Mouse (Mus musculus) CH12.LX (cell line): ENCODE measurements at regions not wholly inside any gene's neighbourhood (a gene's known extent, or its start where the extent isn't known, plus 50 kb on each side); places are given as distances from the start of the nearest gene placed in this dataset.

Source experiments
- DNase-seq: peaks from one replicate; pipeline ENCODE4 v3.0.0-alpha.2; 2013; ENCODE audit errors: extremely low read depth
- H3K27ac ChIP-seq: 2 replicates; pipeline ENCODE4 v1.5.1; 2012; ENCODE audit warnings: low read depth, mild to moderate bottlenecking, control low read depth, moderate library complexity; ENCODE audit not compliant: insufficient read depth
- H3K27me3 ChIP-seq: replicated peaks from 2 replicates; pipeline ENCODE3; 2012; ENCODE audit warnings: inconsistent platforms
- H3K36me3 ChIP-seq, 2 experiments: replicated peaks in 1 of 2; 2 replicates each; pipeline versions ENCODE3 to v1.6.1; 2012; ENCODE audit warnings: inconsistent platforms in 1 of 2, low read length in 1 of 2, mild to moderate bottlenecking in 1 of 2, mixed read lengths in 1 of 2, moderate library complexity in 1 of 2; ENCODE audit not compliant: control insufficient read depth in 1 of 2, insufficient read depth in 1 of 2
- H3K4me1 ChIP-seq, 2 experiments: 2 replicates each; pipeline ENCODE4 v1.6.1; 2012; ENCODE audit warnings: inconsistent platforms in 1 of 2, moderate library complexity in 1 of 2; ENCODE audit not compliant: insufficient read depth in 2 of 2, control insufficient read depth in 1 of 2
- H3K4me2 ChIP-seq: 2 replicates; pipeline ENCODE4 v1.6.1; 2012; ENCODE audit warnings: low read depth, mild to moderate bottlenecking, control low read depth; ENCODE audit not compliant: poor library complexity, insufficient read depth, severe bottlenecking
- H3K4me3 ChIP-seq, 3 experiments: fragments of 150-350 bp in 1 of 3; sonication (generic) in 1 of 3; replicated peaks in 1 of 3; 2 replicates each; pipeline versions ENCODE3 to v1.5.1; 2011 to 2012; ENCODE audit warnings: low read depth in 2 of 3, low read length in 2 of 3, mild to moderate bottlenecking in 2 of 3, moderate library complexity in 2 of 3, control low read depth in 1 of 3, improper control_type of control experiment in 1 of 3, inconsistent platforms in 1 of 3, mixed read lengths in 1 of 3; ENCODE audit not compliant: poor library complexity in 1 of 3
- H3K79me2 ChIP-seq: replicated peaks from 2 replicates; pipeline ENCODE4 v1.6.1; 2012; ENCODE audit warnings: mild to moderate bottlenecking, moderate library complexity; ENCODE audit not compliant: control insufficient read depth, poor library complexity, insufficient read depth, severe bottlenecking; ENCODE audit errors: extremely low read depth
- H3K9ac ChIP-seq: 2 replicates; pipeline ENCODE4 v1.6.1; 2012; ENCODE audit warnings: low read depth, mild to moderate bottlenecking, control low read depth, moderate library complexity; ENCODE audit not compliant: insufficient read depth
- H3K9me3 ChIP-seq: replicated peaks from 2 replicates; pipeline ENCODE3; 2012; ENCODE audit warnings: low read length, inconsistent platforms, mixed read lengths
- BHLHE40 ChIP-seq: IDR thresholded peaks from 2 replicates; pipeline ENCODE4 v1.6.1; 2011; ENCODE audit warnings: mild to moderate bottlenecking, low read depth, low read length, improper control_type of control experiment
- CHD1 ChIP-seq: IDR thresholded peaks from 2 replicates; pipeline ENCODE4 v1.6.1; 2012; ENCODE audit warnings: low read depth, low read length, improper control_type of control experiment, inconsistent platforms
- CHD2 ChIP-seq: IDR thresholded peaks from 2 replicates; pipeline ENCODE4 v1.6.1; 2011; ENCODE audit warnings: low read length, improper control_type of control experiment
- CTCF ChIP-seq, 2 experiments: IDR thresholded peaks in 1 of 2; conservative IDR thresholded peaks in 1 of 2; 2 replicates each; pipeline ENCODE4 v1.5.1; 2011 to 2012; ENCODE audit warnings: low read depth in 2 of 2, low read length in 2 of 2, improper control_type of control experiment in 1 of 2, inconsistent platforms in 1 of 2, mild to moderate bottlenecking in 1 of 2, moderate library complexity in 1 of 2
- E2F4 ChIP-seq: IDR thresholded peaks from 2 replicates; pipeline ENCODE4 v1.6.1; 2011; ENCODE audit warnings: low read depth, low read length, improper control_type of control experiment; ENCODE audit not compliant: insufficient replicate concordance
- ELF1 ChIP-seq: IDR thresholded peaks from 2 replicates; pipeline ENCODE4 v1.6.1; 2014; ENCODE audit warnings: low read depth, mild to moderate bottlenecking, inconsistent platforms, low read length, improper control_type of control experiment
- EP300 ChIP-seq: IDR thresholded peaks from 2 replicates; pipeline ENCODE4 v1.6.1; 2011; ENCODE audit warnings: low read length, improper control_type of control experiment
- ETS1 ChIP-seq: conservative IDR thresholded peaks from 2 replicates; pipeline ENCODE4 v1.6.1; 2012; ENCODE audit warnings: low read depth, mild to moderate bottlenecking, inconsistent platforms, low read length, improper control_type of control experiment, moderate library complexity
- GABPA ChIP-seq: IDR thresholded peaks from 2 replicates; pipeline ENCODE4 v1.6.1; 2012; ENCODE audit warnings: low read depth, low read length, improper control_type of control experiment, inconsistent platforms; ENCODE audit not compliant: insufficient replicate concordance
- HCFC1 ChIP-seq: IDR thresholded peaks from 2 replicates; pipeline ENCODE4 v1.6.1; 2012; ENCODE audit warnings: low read depth, mild to moderate bottlenecking, inconsistent platforms, low read length, improper control_type of control experiment
- JUN ChIP-seq: IDR thresholded peaks from 2 replicates; pipeline ENCODE4 v1.6.1; 2011; ENCODE audit warnings: low read depth, mild to moderate bottlenecking, low read length, improper control_type of control experiment, moderate library complexity; ENCODE audit not compliant: insufficient read depth
- JUND ChIP-seq: conservative IDR thresholded peaks from 2 replicates; pipeline ENCODE4 v1.6.1; 2011; ENCODE audit warnings: low read depth, low read length, improper control_type of control experiment
- KAT2A ChIP-seq: IDR thresholded peaks from 2 replicates; pipeline ENCODE4 v1.6.1; 2012; ENCODE audit warnings: low read length, improper control_type of control experiment, inconsistent platforms; ENCODE audit not compliant: insufficient replicate concordance
- MAFK ChIP-seq: IDR thresholded peaks from 2 replicates; pipeline ENCODE4 v1.6.1; 2011; ENCODE audit warnings: low read length, improper control_type of control experiment; ENCODE audit not compliant: insufficient replicate concordance
- MAX ChIP-seq: IDR thresholded peaks from 2 replicates; pipeline ENCODE4 v1.6.1; 2011; ENCODE audit warnings: low read length, improper control_type of control experiment
- MAZ ChIP-seq: IDR thresholded peaks from 2 replicates; pipeline ENCODE4 v1.6.1; 2012; ENCODE audit warnings: low read depth, mild to moderate bottlenecking, inconsistent platforms, low read length, improper control_type of control experiment, moderate library complexity
- MEF2A ChIP-seq: IDR thresholded peaks from 2 replicates; pipeline ENCODE4 v1.6.1; 2014; ENCODE audit warnings: low read depth, mild to moderate bottlenecking, inconsistent platforms, low read length, improper control_type of control experiment, borderline replicate concordance
- MXI1 ChIP-seq: IDR thresholded peaks from 2 replicates; pipeline ENCODE4 v1.6.1; 2011; ENCODE audit warnings: mild to moderate bottlenecking, low read depth, low read length, improper control_type of control experiment
- MYC ChIP-seq: IDR thresholded peaks from 2 replicates; pipeline ENCODE4 v1.6.1; 2011; ENCODE audit warnings: low read depth, mild to moderate bottlenecking, improper control_type of control experiment, low read length
- NELFE ChIP-seq: IDR thresholded peaks from 2 replicates; pipeline ENCODE4 v1.6.1; 2011; ENCODE audit warnings: low read depth, low read length, improper control_type of control experiment
- NRF1 ChIP-seq: IDR thresholded peaks from 2 replicates; pipeline ENCODE4 v1.6.1; 2014; ENCODE audit warnings: low read depth, mild to moderate bottlenecking, inconsistent platforms, low read length, improper control_type of control experiment, moderate library complexity
- PAX5 ChIP-seq: IDR thresholded peaks from 2 replicates; pipeline ENCODE4 v1.6.1; 2012; ENCODE audit warnings: low read length, inconsistent platforms, mixed read lengths
- POLR2AphosphoS2 ChIP-seq: IDR thresholded peaks from 2 replicates; pipeline ENCODE4 v1.6.1; 2011; ENCODE audit warnings: low read depth, low read length, improper control_type of control experiment
- RAD21 ChIP-seq: IDR thresholded peaks from 2 replicates; pipeline ENCODE4 v1.6.1; 2011; ENCODE audit warnings: low read depth, mild to moderate bottlenecking, low read length, improper control_type of control experiment, moderate library complexity
- RCOR1 ChIP-seq: conservative IDR thresholded peaks from 2 replicates; pipeline ENCODE4 v1.6.1; 2012; ENCODE audit warnings: low read depth, mild to moderate bottlenecking, inconsistent platforms, low read length, improper control_type of control experiment
- SIN3A ChIP-seq: IDR thresholded peaks from 2 replicates; pipeline ENCODE4 v1.6.1; 2012; ENCODE audit warnings: low read length, improper control_type of control experiment, inconsistent platforms
- SMC3 ChIP-seq: IDR thresholded peaks from 2 replicates; pipeline ENCODE4 v1.6.1; 2011; ENCODE audit warnings: low read depth, low read length, improper control_type of control experiment
- TBP ChIP-seq: conservative IDR thresholded peaks from 2 replicates; pipeline ENCODE4 v1.6.1; 2011; ENCODE audit warnings: low read depth, low read length, improper control_type of control experiment
- TCF12 ChIP-seq: IDR thresholded peaks from 2 replicates; pipeline ENCODE4 v1.6.1; 2014; ENCODE audit warnings: low read depth, mild to moderate bottlenecking, inconsistent platforms, low read length, improper control_type of control experiment
- UBTF ChIP-seq: IDR thresholded peaks from 2 replicates; pipeline ENCODE4 v1.6.1; 2012; ENCODE audit warnings: low read depth, mild to moderate bottlenecking, inconsistent platforms, low read length, improper control_type of control experiment, moderate library complexity
- USF1 ChIP-seq: IDR thresholded peaks from 2 replicates; pipeline ENCODE4 v1.6.1; 2014; ENCODE audit warnings: low read depth, mild to moderate bottlenecking, inconsistent platforms, low read length, improper control_type of control experiment
- USF2 ChIP-seq: conservative IDR thresholded peaks from 2 replicates; pipeline ENCODE4 v1.6.1; 2011; ENCODE audit warnings: low read depth, low read length, improper control_type of control experiment
- ZC3H11A ChIP-seq: IDR thresholded peaks from 2 replicates; pipeline ENCODE4 v1.6.1; 2012; ENCODE audit warnings: low read depth, mild to moderate bottlenecking, inconsistent platforms, low read length, improper control_type of control experiment
- ZKSCAN1 ChIP-seq: IDR thresholded peaks from 2 replicates; pipeline ENCODE4 v1.6.1; 2012; ENCODE audit warnings: low read depth, inconsistent platforms, low read length, improper control_type of control experiment, borderline replicate concordance
- ZMIZ1 ChIP-seq: IDR thresholded peaks from 2 replicates; pipeline ENCODE4 v1.6.1; 2012; ENCODE audit warnings: low read depth, mild to moderate bottlenecking, inconsistent platforms, low read length, improper control_type of control experiment
- ZNF384 ChIP-seq: IDR thresholded peaks from 2 replicates; pipeline ENCODE4 v1.6.1; 2012; ENCODE audit warnings: low read depth, low read length, improper control_type of control experiment, inconsistent platforms
- dilution Hi-C: fragments of 300-500 bp; cut with MboI; formaldehyde crosslinking; loops from 2 replicates; pipeline ENCODE4 v1.14.3; 2020; ENCODE audit warnings: low sequenced_read_pairs; ENCODE audit not compliant: extremely low pct_unique_long_range_greater_than_20kb, extremely low pct_ligation_motif_present
- in situ Hi-C: fragments of 300-500 bp; cut with MboI; formaldehyde crosslinking; loops from 3 replicates; pipeline ENCODE4 v1.14.3; 2019; ENCODE audit warnings: low sequenced_read_pairs, low pct_ligation_motif_present, low pct_unique_long_range_greater_than_20kb, mixed read lengths

- TF ChIP-seq JUN: peak; percentile 67
- 0 out of 2 replicates have a peak, but pooled peaks have one; percentile 46 for TF ChIP-seq MYC
- TF ChIP-seq USF1: no peak
- TF ChIP-seq RCOR1: 0 out of 2 replicates have a peak, but pooled peaks have one; percentile 18
- peak; percentile 58 for TF ChIP-seq BHLHE40
- no peak for TF ChIP-seq E2F4
- TF ChIP-seq JUND: peak; percentile 44; the same call in 1 of the 2 replicates
- TF ChIP-seq CTCF (conservative IDR thresholded peaks at IDR 0.05 in 1 of 2, IDR thresholded peaks at IDR 0.05 in 1 of 2; ENCODE audit: low read depth in 2 of 2, low read length in 2 of 2): no peak
- no peak; the same call in 1 of the 2 replicates for TF ChIP-seq CHD1
Observed at GRCm38 (mm10) chr10:66950441-66950840, 145.5 kb upstream of the Jmjd1c start (continued).

- peaks cover 20 to 58% of the 10 kb centered on the region in 2 experiments for H3K4me1 ChIP-seq
- no peaks in the 10 kb centered on the region for H3K27me3 ChIP-seq
- DNase-seq: peak; percentile 57
- no peaks in the 10 kb centered on the region for H3K36me3 ChIP-seq
- in situ Hi-C loops (no loop called here), dilution Hi-C loops (no loop called here)
- H3K79me2 ChIP-seq: no peaks in the 10 kb centered on the region
- H3K9ac ChIP-seq: peak overlapping the region; percentile 41
- H3K9me3 ChIP-seq: no peaks in the 10 kb centered on the region
- peak overlapping the region; percentile 53; the same call in 1 of the 2 replicates for H3K4me2 ChIP-seq
- no peak overlapping the region for H3K4me3 ChIP-seq
- H3K27ac ChIP-seq: peak overlapping the region; percentile 98
- no peak for TF ChIP-seq ZC3H11A
- no peak for TF ChIP-seq NELFE
- peak; percentile 22; the same call in 1 of the 2 replicates for TF ChIP-seq SMC3
- TF ChIP-seq MAFK: 0 out of 2 replicates have a peak, but pooled peaks have one; percentile 25
- TF ChIP-seq ZKSCAN1: no peak
- TF ChIP-seq MAZ: no peak
- TF ChIP-seq MEF2A: peak; percentile 30; the same call in 1 of the 2 replicates
- no peak for TF ChIP-seq USF1
- TF ChIP-seq MYC: peak; percentile 71
- no peak for TF ChIP-seq ZMIZ1
- TF ChIP-seq BHLHE40: peak; percentile 55
- TF ChIP-seq KAT2A: no peak
- TF ChIP-seq JUND: peak; percentile 85
- peak; percentile 91 for TF ChIP-seq ZNF384
- no peak for TF ChIP-seq POLR2AphosphoS2
- TF ChIP-seq EP300: peak; percentile 79
- peak; percentile 76 for TF ChIP-seq ELF1
- no peak for TF ChIP-seq SIN3A
- TF ChIP-seq CHD2: peak; percentile 43; the same call in 1 of the 2 replicates
- TF ChIP-seq TCF12: no peak
- TF ChIP-seq NRF1: no peak
- TF ChIP-seq UBTF: no peak
- no peak for TF ChIP-seq CHD1
- no peak for TF ChIP-seq USF2
- TF ChIP-seq MAX: no peak
- TF ChIP-seq GABPA: no peak
- TF ChIP-seq JUN: peak; percentile 60
- TF ChIP-seq TBP: 0 out of 2 replicates have a peak, but pooled peaks have one; percentile 27
- no peak for TF ChIP-seq PAX5
- no peak for TF ChIP-seq RAD21
- TF ChIP-seq MXI1: no peak
- TF ChIP-seq HCFC1: no peak; the same call in 1 of the 2 replicates
- peak; percentile 63 for TF ChIP-seq ETS1
Observed at GRCm38 (mm10) chr10:66951231-66951822, 144.6 kb upstream of the Jmjd1c start.
